Mouse (Mus musculus) embryonic facial prominence, embryonic 14.5 days (tissue): ENCODE data around the gene Klrb1. TPM values are rescaled to one million over a fixed set of nuclear protein-coding genes. Genes with fewer than 3 reads are reported as not detected.

Experiments
- ATAC-seq: fragments of 200-750 bp; cut with Nextera tagmentation; 2 replicates; pipeline ENCODE4 v1.8.0; 2017; ENCODE audit warnings: low read depth, moderate number of reproducible peaks, moderate TSS enrichment
- DNase-seq: peaks from one replicate; pipeline ENCODE4 v3.0.0-alpha.2; 2015; ENCODE audit warnings: low spot score
- H3K27ac ChIP-seq: fragments of 300-500 bp; sonication (generic); replicated peaks from 2 replicates; pipeline ENCODE4 v1.5.1; 2014; ENCODE audit warnings: low read depth, mild to moderate bottlenecking, low read length, moderate library complexity
- H3K27me3 ChIP-seq: fragments of 300-500 bp; sonication (generic); replicated peaks from 2 replicates; pipeline ENCODE4 v1.6.1; 2014; ENCODE audit warnings: low read length; ENCODE audit not compliant: control insufficient read depth, insufficient read depth
- H3K36me3 ChIP-seq: fragments of 300-500 bp; sonication (generic); 2 replicates; pipeline ENCODE4 v1.6.1; 2014; ENCODE audit warnings: low read length, mixed read lengths; ENCODE audit not compliant: control insufficient read depth, insufficient read depth
- H3K4me1 ChIP-seq: fragments of 300-500 bp; sonication (generic); 2 replicates; pipeline ENCODE4 v1.6.1; 2014; ENCODE audit warnings: antibody characterized with exemption, low read length; ENCODE audit not compliant: control insufficient read depth, insufficient read depth
- H3K4me2 ChIP-seq: fragments of 300-500 bp; sonication (generic); 2 replicates; pipeline ENCODE4 v1.6.1; 2014; ENCODE audit warnings: low read depth, mild to moderate bottlenecking, low read length, moderate library complexity, mixed read lengths
- H3K4me3 ChIP-seq: fragments of 300-500 bp; sonication (generic); 2 replicates; pipeline ENCODE4 v1.5.1; 2014; ENCODE audit warnings: low read depth, mild to moderate bottlenecking, low read length
- H3K9ac ChIP-seq: fragments of 300-500 bp; sonication (generic); 2 replicates; pipeline ENCODE4 v1.6.1; 2014; ENCODE audit warnings: low read depth, mild to moderate bottlenecking, low read length, moderate library complexity, mixed read lengths
- H3K9me3 ChIP-seq: fragments of 300-500 bp; sonication (generic); 2 replicates; pipeline ENCODE4 v1.6.1; 2016; ENCODE audit warnings: low read length; ENCODE audit not compliant: control insufficient read depth
- WGBS: fragments of 180-500 bp; shearing (Covaris S2); extraction: QIAGEN DNeasy Blood & Tissue Kit; methylation state at CpG from one replicate; pipeline ENCODE4 v1.1.7; 2014; 5-methylcytosine and 5-hydroxymethylcytosine counted together
- polyA plus RNA-seq: library from polyadenylated mRNA; unstranded; fragments of >200 nt; fragmentation: Nextera tagmentation; extraction: Ambion mirVana; gene quantifications from 2 replicates; pipeline ENCODE4 v1.2.1, GENCODE M21; 2014

Gene Klrb1
- polyA plus RNA-seq, 1 experiment from 2014 or later: not detected

DNA sequence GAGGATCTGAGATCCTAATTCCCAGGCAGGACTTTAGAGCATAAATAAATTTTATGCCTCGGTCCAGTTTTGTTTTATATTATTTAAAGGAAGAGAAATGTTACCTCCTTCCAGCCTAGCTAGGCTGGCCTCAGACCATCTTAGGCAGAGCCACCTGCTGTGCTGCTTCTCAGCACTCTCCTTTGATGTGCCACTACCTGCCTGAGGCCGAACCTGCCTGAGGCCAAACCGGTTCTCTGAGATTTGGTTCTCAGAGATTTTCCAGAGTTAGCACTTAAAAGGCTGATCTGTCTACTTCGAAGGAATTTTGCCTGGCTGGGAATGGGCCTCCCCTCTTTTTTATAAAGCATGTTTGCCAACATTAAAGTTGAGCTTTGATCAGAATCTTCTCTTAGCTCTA, 52.9 kb downstream of the Klrb1 start:
- Histone ChIP-seq H3K27me3 (no peaks in the 10 kb centered on the region), H3K9me3 (0 out of 2 replicates have a peak, but pooled peaks cover 4% of the 10 kb centered on the region), H3K27ac (no peak overlapping the region), H3K4me2 (no peak overlapping the region), H3K9ac (no peak overlapping the region), H3K4me1 (no peaks in the 10 kb centered on the region), H3K4me3 (no peak overlapping the region), H3K36me3 (no peaks in the 10 kb centered on the region)
- DNase-seq: no peak
- 45% methylated on average over 4 of the region's 4 CpGs for WGBS
- ATAC-seq: no peak

DNA sequence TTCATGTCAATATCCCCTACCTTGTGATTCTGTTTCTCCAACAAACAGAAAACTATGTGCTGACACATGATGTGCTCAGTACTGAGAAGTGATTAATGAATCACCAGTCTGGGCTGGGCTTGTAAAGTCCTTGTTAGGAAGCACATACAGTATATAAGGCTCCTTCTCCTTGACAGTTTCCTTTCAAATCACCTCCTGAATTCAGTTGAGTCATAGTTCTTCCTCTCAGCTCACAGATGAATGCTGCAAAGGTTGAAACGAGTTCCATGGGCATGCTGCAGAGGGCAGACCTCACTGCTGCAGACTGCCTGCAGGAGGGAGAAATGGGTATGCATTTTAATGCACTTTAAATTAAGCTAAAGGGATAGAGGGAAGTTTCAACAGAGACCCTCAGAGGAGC, 60.7 kb downstream of the Klrb1 start, which contains the start of gene Clec2h:
Gene Clec2h, plus strand, starts transcription at position 180 of the 400 bp plus-strand sequence.
- H3K9me3 ChIP-seq: no peaks in the 10 kb centered on the region
- H3K9ac ChIP-seq: no peak within 1 kb of the TSS
- H3K4me1 ChIP-seq: no peaks in the 10 kb centered on the region
- DNase-seq (no peak), ATAC-seq (no peak)
- no peaks in the 10 kb centered on the region for H3K36me3 ChIP-seq
- 3% methylated on average over 1 of the region's 1 CpGs for WGBS
- no peak within 1 kb of the TSS for H3K4me2 ChIP-seq
- no peaks in the 10 kb centered on the region for H3K27me3 ChIP-seq
- no peak within 1 kb of the TSS for H3K4me3 ChIP-seq
- H3K27ac ChIP-seq: no peak within 1 kb of the TSS

DNA sequence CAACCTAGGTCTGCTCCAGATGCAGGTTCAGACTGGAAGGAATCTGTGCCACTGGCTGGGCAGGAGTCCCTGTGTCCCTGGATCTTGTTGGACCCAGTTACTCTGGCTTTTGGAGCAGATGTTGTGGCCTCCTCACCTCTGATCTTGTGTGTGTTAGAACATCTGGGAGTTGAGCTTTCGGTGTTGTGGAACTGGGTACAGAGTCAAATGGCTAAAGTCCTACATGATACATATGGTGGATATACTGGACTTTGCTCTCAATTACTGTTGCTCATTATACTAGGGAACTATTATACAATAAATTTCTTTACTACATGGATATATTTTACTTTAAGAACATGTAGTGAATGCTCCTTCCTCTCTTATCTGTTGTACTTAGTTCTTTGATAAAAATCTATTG, 61.6 kb downstream of the Klrb1 start:
- ATAC-seq (no peak), DNase-seq (no peak)
- no peak overlapping the region for H3K4me2 ChIP-seq
- no peaks in the 10 kb centered on the region for H3K27me3 ChIP-seq
- no peak overlapping the region for H3K27ac ChIP-seq
- no peak overlapping the region for H3K9ac ChIP-seq
- no peaks in the 10 kb centered on the region for H3K9me3 ChIP-seq
- no peaks in the 10 kb centered on the region for H3K4me1 ChIP-seq
- no peak overlapping the region for H3K4me3 ChIP-seq
- no peaks in the 10 kb centered on the region for H3K36me3 ChIP-seq
- WGBS: 84% methylated on average over 1 of the region's 1 CpGs

Other genes starting within 250 kb of the Klrb1 start
- gene Pzp, start 196.3 kb downstream of the Klrb1 start, polyA plus RNA-seq: 0.46 TPM in 1 of 2 replicates, not detected in the other
- gene A2ml1, start 141.5 kb downstream of the Klrb1 start, polyA plus RNA-seq: 3.7 and 4.8 TPM in 2 replicates
- not detected in 2 replicates for gene Klrb1a, start 99.5 kb downstream of the Klrb1 start, polyA plus RNA-seq
- gene Clec2h, start 60.7 kb downstream of the Klrb1 start, polyA plus RNA-seq: not detected in 2 replicates
- gene Klrb1c, start 66.2 kb upstream of the Klrb1 start, polyA plus RNA-seq: 0.14 TPM in 1 of 2 replicates, not detected in the other
- 0.42 TPM in 1 of 2 replicates, not detected in the other for gene Gm44511, start 103.3 kb upstream of the Klrb1 start, polyA plus RNA-seq
- gene Klrb1b, start 103.3 kb upstream of the Klrb1 start, polyA plus RNA-seq: 0.39 TPM in 1 of 2 replicates, not detected in the other
- not detected in 2 replicates for gene Clec2i, start 164.5 kb upstream of the Klrb1 start, polyA plus RNA-seq
- gene BC035044, start 168.1 kb upstream of the Klrb1 start, polyA plus RNA-seq: 0.56 and 1.1 TPM in 2 replicates
- gene Clec2g, start 211.3 kb upstream of the Klrb1 start, polyA plus RNA-seq: 1.1 and 1.4 TPM in 2 replicates